Mouse (Mus musculus): ENCODE data around the gene Wapl. TPM values are rescaled to one million over a fixed set of nuclear protein-coding genes. Genes with fewer than 3 reads are reported as not detected.

The Wapl gene
- polyA plus RNA-seq, 1 experiment from 2014 or later = 22.6 TPM

DNA sequence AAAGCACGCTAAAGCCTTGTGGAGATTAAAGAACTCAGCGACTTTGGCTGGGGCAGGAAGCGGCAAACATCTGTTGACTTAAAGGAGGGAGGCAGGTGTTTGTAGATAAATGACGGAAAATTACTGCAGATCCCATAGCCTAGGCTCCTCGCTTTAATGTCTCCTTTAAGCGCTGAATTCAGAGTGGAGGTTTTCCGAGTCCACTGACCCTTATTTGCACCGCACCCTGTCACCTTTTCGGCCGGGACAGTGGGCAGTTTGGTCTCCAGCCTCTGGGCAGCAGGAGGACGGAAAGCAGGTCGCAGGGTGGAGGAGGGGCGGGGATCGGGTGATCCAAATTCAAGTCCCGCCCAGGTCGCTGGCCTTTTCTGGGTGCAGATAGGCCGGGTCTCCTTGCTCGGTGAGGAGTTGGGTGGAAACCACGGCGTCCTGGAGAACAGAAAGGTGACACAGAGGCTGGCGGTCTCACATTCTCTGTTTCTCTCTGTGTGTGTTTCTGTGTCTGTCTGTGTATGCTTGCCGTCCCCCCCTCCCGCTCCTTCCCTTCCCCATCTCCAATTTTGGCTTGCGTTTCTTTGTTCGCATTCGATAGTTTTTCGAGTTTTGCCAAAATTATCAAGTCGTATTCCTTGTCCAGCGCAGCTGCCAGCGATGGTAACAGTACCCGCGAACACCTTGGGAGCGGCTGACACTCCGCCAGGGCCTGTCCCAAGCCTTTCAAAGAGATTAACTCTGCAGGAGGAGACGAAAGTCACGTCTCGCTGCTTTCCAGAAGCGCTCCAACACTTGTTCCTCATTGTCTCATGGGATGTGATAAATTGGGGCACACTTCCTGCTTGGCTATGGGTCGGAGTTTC, 11.9 kb upstream of the Wapl start:
- peaks cover 14% of the 10 kb centered on the region; the same call in 1 of the 2 replicates for H3K4me1 ChIP-seq
- under 1% methylated on average over 39 of the region's 39 CpGs for WGBS

GRCm38 (mm10) chr14:34662478-34662826, 11.3 kb upstream of the Wapl start:
- H3K9me3 ChIP-seq = no peaks in the 10 kb centered on the region
- H3K9ac ChIP-seq = peak overlapping the region; percentile 31; the same call in 1 of the 2 replicates
- 12% methylated on average over 4 of the region's 4 CpGs for WGBS
- ATAC-seq (ENCODE audit: insufficient number of reproducible peaks, low FRiP score, low TSS enrichment, low read depth) = no peak
- H3K4me3 ChIP-seq = peak overlapping the region; percentile 45
- no peak overlapping the region for H3K27ac ChIP-seq
- no peaks in the 10 kb centered on the region for H3K36me3 ChIP-seq
- peaks cover 32% of the 10 kb centered on the region for H3K27me3 ChIP-seq
- peaks cover 14% of the 10 kb centered on the region; the same call in 1 of the 2 replicates for H3K4me1 ChIP-seq
- peak overlapping the region; percentile 81 for H3K4me2 ChIP-seq

More for the DNA sequence above, 11.9 kb upstream of the Wapl start:
- Histone ChIP-seq H3K27me3 (peaks cover 32% of the 10 kb centered on the region), H3K4me3 (peak overlapping the region; percentile 45), H3K27ac (no peak overlapping the region), H3K36me3 (no peaks in the 10 kb centered on the region), H3K4me2 (peak overlapping the region; percentile 81), H3K9me3 (no peaks in the 10 kb centered on the region), H3K9ac (peak overlapping the region; percentile 31)
- ATAC-seq (ENCODE audit: insufficient number of reproducible peaks, low FRiP score, low TSS enrichment, low read depth) = no peak

GRCm38 (mm10) chr14:34663381-34663780, 10.3 kb upstream of the Wapl start:
- no peak overlapping the region for H3K4me3 ChIP-seq
- WGBS = 74% methylated on average over 1 of the region's 1 CpGs

DNA sequence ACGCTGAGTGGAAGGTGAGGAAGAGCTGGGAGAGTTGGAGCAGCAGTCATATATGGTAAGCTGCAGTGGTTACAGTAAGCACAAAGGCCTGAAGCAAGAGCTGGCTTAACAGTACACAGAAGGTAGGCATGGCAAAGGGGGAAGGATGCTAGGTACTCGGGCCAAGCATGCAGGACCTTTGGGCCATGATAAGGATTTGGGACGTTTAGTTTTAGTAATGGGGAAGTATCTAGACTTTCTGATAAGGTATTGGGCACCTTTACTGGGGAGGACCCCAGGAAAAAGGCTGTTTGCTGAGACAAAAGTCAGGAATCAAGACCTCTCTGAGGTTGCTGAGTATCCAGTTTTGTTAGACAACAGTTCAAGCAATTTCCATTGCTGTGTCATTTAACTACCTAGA, 4.6 kb upstream of the Wapl start:
- 58% methylated on average over 3 of the region's 3 CpGs for WGBS
- no peak overlapping the region for H3K4me3 ChIP-seq
- no peak overlapping the region for H3K27ac ChIP-seq
- H3K27me3 ChIP-seq = no peaks in the 10 kb centered on the region
- peaks cover 6% of the 10 kb centered on the region; the same call in 1 of the 2 replicates for H3K4me1 ChIP-seq
- no peak overlapping the region for H3K4me2 ChIP-seq
- no peak overlapping the region for H3K9ac ChIP-seq
- H3K9me3 ChIP-seq = no peaks in the 10 kb centered on the region
- no peaks in the 10 kb centered on the region for H3K36me3 ChIP-seq
- ATAC-seq (ENCODE audit: insufficient number of reproducible peaks, low FRiP score, low TSS enrichment, low read depth) = no peak

More at GRCm38 (mm10) chr14:34663381-34663780, 10.3 kb upstream of the Wapl start:
- ATAC-seq (ENCODE audit: insufficient number of reproducible peaks, low FRiP score, low TSS enrichment, low read depth) = no peak
- no peaks in the 10 kb centered on the region for H3K36me3 ChIP-seq
- H3K4me1 ChIP-seq = peaks cover 14% of the 10 kb centered on the region; the same call in 1 of the 2 replicates
- H3K9ac ChIP-seq = no peak overlapping the region
- no peaks in the 10 kb centered on the region for H3K9me3 ChIP-seq
- peaks cover 32% of the 10 kb centered on the region for H3K27me3 ChIP-seq
- H3K4me2 ChIP-seq = no peak overlapping the region
- H3K27ac ChIP-seq = no peak overlapping the region

- WGBS = 46% methylated on average over 2 of the region's 2 CpGs
- no peak for ATAC-seq (ENCODE audit: insufficient number of reproducible peaks, low FRiP score, low TSS enrichment, low read depth)
- Histone ChIP-seq H3K4me1 (peaks cover 6% of the 10 kb centered on the region; the same call in 1 of the 2 replicates), H3K9ac (no peak overlapping the region), H3K27me3 (no peaks in the 10 kb centered on the region), H3K4me2 (no peak overlapping the region), H3K27ac (no peak overlapping the region), H3K9me3 (no peaks in the 10 kb centered on the region), H3K36me3 (no peaks in the 10 kb centered on the region), H3K4me3 (no peak overlapping the region)
These were observed 3.5 kb upstream of the Wapl start for GRCm38 (mm10) chr14:34670256-34670655.

- H3K4me3 ChIP-seq = peak overlapping the region; percentile 99
- peak overlapping the region; percentile 99 for H3K9ac ChIP-seq
- WGBS = under 1% methylated on average over 52 of the region's 52 CpGs
- H3K27ac ChIP-seq = peak overlapping the region; percentile 95
- no peaks in the 10 kb centered on the region for H3K9me3 ChIP-seq
- no peak; the same call in 1 of the 2 replicates for ATAC-seq (ENCODE audit: insufficient number of reproducible peaks, low FRiP score, low TSS enrichment, low read depth)
- peaks cover 6% of the 10 kb centered on the region; the same call in 1 of the 2 replicates for H3K4me1 ChIP-seq
- H3K36me3 ChIP-seq = peaks cover 6% of the 10 kb centered on the region
- no peaks in the 10 kb centered on the region for H3K27me3 ChIP-seq
- H3K4me2 ChIP-seq = peak overlapping the region; percentile 70
These were observed 582 bp downstream of the Wapl start for GRCm38 (mm10) chr14:34674229-34674791.

- Histone ChIP-seq H3K4me2 (peak overlapping the region; percentile 70), H3K9me3 (no peaks in the 10 kb centered on the region), H3K36me3 (peaks cover 6% of the 10 kb centered on the region), H3K4me3 (peak overlapping the region; percentile 99), H3K9ac (peak overlapping the region; percentile 99), H3K27me3 (no peaks in the 10 kb centered on the region), H3K4me1 (peaks cover 6% of the 10 kb centered on the region; the same call in 1 of the 2 replicates), H3K27ac (peak overlapping the region; percentile 95; the same call in 1 of the 2 replicates)
- 20% methylated on average over 9 of the region's 9 CpGs for WGBS
- no peak for ATAC-seq (ENCODE audit: insufficient number of reproducible peaks, low FRiP score, low TSS enrichment, low read depth)
These were observed 1.2 kb downstream of the Wapl start for GRCm38 (mm10) chr14:34674932-34675331.

- Histone ChIP-seq H3K9me3 (no peaks in the 10 kb centered on the region), H3K9ac (no peak overlapping the region), H3K36me3 (peaks cover 6% of the 10 kb centered on the region), H3K27me3 (no peaks in the 10 kb centered on the region), H3K4me1 (peaks cover 6% of the 10 kb centered on the region; the same call in 1 of the 2 replicates), H3K4me3 (no peak overlapping the region), H3K4me2 (no peak overlapping the region), H3K27ac (no peak overlapping the region)
- WGBS = 49% methylated on average over 5 of the region's 5 CpGs
- no peak for ATAC-seq (ENCODE audit: insufficient number of reproducible peaks, low FRiP score, low TSS enrichment, low read depth)
These were observed 1.7 kb downstream of the Wapl start for GRCm38 (mm10) chr14:34675347-34675865.

GRCm38 (mm10) chr14:34680815-34681214, 7.1 kb downstream of the Wapl start:
- no peak overlapping the region for H3K4me2 ChIP-seq
- ATAC-seq (ENCODE audit: insufficient number of reproducible peaks, low FRiP score, low TSS enrichment, low read depth) = no peak

GRCm38 (mm10) chr14:34684989-34685388, 11.3 kb downstream of the Wapl start:
- no peak for ATAC-seq (ENCODE audit: insufficient number of reproducible peaks, low FRiP score, low TSS enrichment, low read depth)

More at GRCm38 (mm10) chr14:34680815-34681214, 7.1 kb downstream of the Wapl start:
- H3K27me3 ChIP-seq = no peaks in the 10 kb centered on the region
- no peaks in the 10 kb centered on the region for H3K9me3 ChIP-seq
- 80% methylated on average over 2 of the region's 2 CpGs for WGBS
- no peaks in the 10 kb centered on the region; the same call in 1 of the 2 replicates for H3K4me1 ChIP-seq
- no peak overlapping the region for H3K9ac ChIP-seq
- no peak overlapping the region for H3K4me3 ChIP-seq
- no peak overlapping the region for H3K27ac ChIP-seq
- peaks cover 15% of the 10 kb centered on the region for H3K36me3 ChIP-seq

GRCm38 (mm10) chr14:34693970-34694369, 20.2 kb downstream of the Wapl start:
- Histone ChIP-seq H3K9ac (no peak overlapping the region), H3K4me1 (no peaks in the 10 kb centered on the region), H3K9me3 (no peaks in the 10 kb centered on the region), H3K27ac (no peak overlapping the region), H3K27me3 (no peaks in the 10 kb centered on the region), H3K4me3 (no peak overlapping the region), H3K36me3 (peaks cover 26% of the 10 kb centered on the region), H3K4me2 (no peak overlapping the region)
- no peak for ATAC-seq (ENCODE audit: insufficient number of reproducible peaks, low FRiP score, low TSS enrichment, low read depth)
- 96% methylated on average over 4 of the region's 4 CpGs for WGBS

More at GRCm38 (mm10) chr14:34684989-34685388, 11.3 kb downstream of the Wapl start:
- Histone ChIP-seq H3K9ac (no peak overlapping the region), H3K4me3 (no peak overlapping the region), H3K4me2 (no peak overlapping the region), H3K9me3 (no peaks in the 10 kb centered on the region), H3K4me1 (no peaks in the 10 kb centered on the region; the same call in 1 of the 2 replicates), H3K27ac (no peak overlapping the region), H3K27me3 (no peaks in the 10 kb centered on the region), H3K36me3 (peaks cover 12% of the 10 kb centered on the region; the same call in 1 of the 2 replicates)

DNA sequence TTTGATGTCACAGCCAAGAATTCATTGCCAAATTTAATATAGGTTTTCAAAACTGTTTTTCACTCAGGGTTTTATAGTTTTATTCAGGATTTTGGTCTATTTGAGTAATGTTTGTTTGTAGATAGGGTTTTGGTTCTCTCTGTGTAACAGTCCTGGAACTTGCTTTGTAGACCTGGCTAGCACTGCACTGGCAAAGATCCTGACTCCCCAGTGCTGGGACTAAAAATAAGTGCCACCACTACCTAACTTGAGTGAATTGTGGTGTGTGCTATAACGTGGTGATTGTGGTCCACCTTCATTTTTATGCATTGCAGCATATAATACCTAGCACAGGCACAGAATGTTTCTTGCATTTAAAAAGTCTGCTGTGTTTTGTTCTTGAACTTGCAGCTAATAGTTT, 23.6 kb downstream of the Wapl start:
- 74% methylated on average over 1 of the region's 1 CpGs for WGBS

More for the DNA sequence above, 23.6 kb downstream of the Wapl start:
- Histone ChIP-seq H3K27ac (no peak overlapping the region), H3K4me1 (no peaks in the 10 kb centered on the region), H3K9ac (no peak overlapping the region), H3K4me3 (no peak overlapping the region), H3K4me2 (no peak overlapping the region), H3K36me3 (peaks cover 17% of the 10 kb centered on the region), H3K9me3 (no peaks in the 10 kb centered on the region), H3K27me3 (no peaks in the 10 kb centered on the region)
- no peak for ATAC-seq (ENCODE audit: insufficient number of reproducible peaks, low FRiP score, low TSS enrichment, low read depth)

Measured in limb, embryonic 15.5 days (tissue).